Comparison of ENCODE assay signal across 8 mouse cellular contexts in genomic region chr8:119992249-119992648, GRCm38 (mm10). TPM values are rescaled to one million over a fixed set of nuclear protein-coding genes. Genes with fewer than 3 reads are reported as not detected.
DNase-seq lines count a peak whose midpoint lies in the region; ATAC-seq and TF ChIP-seq lines count a peak whose summit lies in the region.

Crispld2 (plus strand) TSS chr8:119992438.

- no peak within 1 kb of the TSS for H3K27ac ChIP-seq in hindbrain, embryonic 16.5 days (ENCODE audit: low read depth, low read length)
- no peak within 1 kb of the TSS for H3K27ac ChIP-seq in left cerebral cortex, adult 2 months

- TF ChIP-seq CTCF in left cerebral cortex, adult 2 months (IDR thresholded peaks at IDR 0.05): no peak; the same call in none of the 2 replicates

- peaks cover 8% of the 10 kb centered on the region for H3K4me1 ChIP-seq in hindbrain, embryonic 16.5 days (ENCODE audit: control insufficient read depth, insufficient read depth, low read depth, low read length)

- ATAC-seq in hindbrain, embryonic 16.5 days: peak; percentile 94

- peak within 1 kb of the TSS; percentile 38 for H3K4me3 ChIP-seq in hindbrain, embryonic 16.5 days (ENCODE audit: low read length)
- H3K4me3 ChIP-seq in left cerebral cortex, adult 2 months: peak within 1 kb of the TSS; percentile 31

- H3K4me2 ChIP-seq in hindbrain, embryonic 16.5 days (ENCODE audit: low read length): peak within 1 kb of the TSS; percentile 62

- peak; percentile 74 for DNase-seq in WW6 (ENCODE audit: low read depth, low spot score)
- DNase-seq in embryo, embryonic 10.5 days (ENCODE audit: low spot score): peak; percentile 96
- DNase-seq in gastrocnemius, postnatal 14 days: peak; percentile 85
- DNase-seq in left cerebral cortex, adult 2 months (ENCODE audit: extremely low spot score in 1 of 2, low spot score in 2 of 2): peak; percentile 51 to 66
- DNase-seq in lung, postnatal 25 days (ENCODE audit: low spot score): peak; percentile 64
- peak; percentile 60 for DNase-seq in right cerebral cortex, adult 18-20 months
- peak; percentile 70 for DNase-seq in urinary bladder, postnatal 25 days (ENCODE audit: low spot score)

- under 1% methylated on average over 25 of the region's 25 CpGs for WGBS in hindbrain, embryonic 16.5 days

- H3K9me3 ChIP-seq in hindbrain, embryonic 16.5 days (ENCODE audit: control insufficient read depth, low read length): no peaks in the 10 kb centered on the region

- intact Hi-C loops in gastrocnemius, postnatal 14 days (cut with DNase I; ENCODE audit: low total_unique reads): loop anchor here (5.0 kb wide), 1 partner anchor 80 kb away; no protein-coding TSS in a partner anchor
- intact Hi-C loops in left cerebral cortex, adult 2 months (cut with DNase I): loop anchor here (2.0 kb wide), 1 partner anchor 79 kb away; no protein-coding TSS in a partner anchor

- H3K9ac ChIP-seq in hindbrain, embryonic 16.5 days (ENCODE audit: low read depth, low read length): peak within 1 kb of the TSS; percentile 7; the same call in 1 of the 2 replicates

- H3K36me3 ChIP-seq in hindbrain, embryonic 16.5 days (ENCODE audit: control insufficient read depth, insufficient read depth, low read length): no peaks in the 10 kb centered on the region

- peaks cover 15% of the 10 kb centered on the region for H3K27me3 ChIP-seq in hindbrain, embryonic 16.5 days (replicated peaks; ENCODE audit: control insufficient read depth, insufficient read depth, low read length)

RNA-seq across cellular contexts. Expression of gene Crispld2, which starts in this region (rescaled TPM):
- 1 to 10 TPM; 5.7 to 5.9 TPM for total RNA-seq in gastrocnemius, postnatal 14 days (2021)
- polyA plus RNA-seq in hindbrain, embryonic 16.5 days (2015; fragmentation: Nextera tagmentation; extraction: Ambion mirVana): 2.7 and 3.1 TPM in 2 replicates
- 1 to 10 TPM; 2.3 to 3.4 TPM for total RNA-seq in left cerebral cortex, adult 2 months (2021)
